Mouse (Mus musculus): ENCODE results near the gene Qk.

DNA sequence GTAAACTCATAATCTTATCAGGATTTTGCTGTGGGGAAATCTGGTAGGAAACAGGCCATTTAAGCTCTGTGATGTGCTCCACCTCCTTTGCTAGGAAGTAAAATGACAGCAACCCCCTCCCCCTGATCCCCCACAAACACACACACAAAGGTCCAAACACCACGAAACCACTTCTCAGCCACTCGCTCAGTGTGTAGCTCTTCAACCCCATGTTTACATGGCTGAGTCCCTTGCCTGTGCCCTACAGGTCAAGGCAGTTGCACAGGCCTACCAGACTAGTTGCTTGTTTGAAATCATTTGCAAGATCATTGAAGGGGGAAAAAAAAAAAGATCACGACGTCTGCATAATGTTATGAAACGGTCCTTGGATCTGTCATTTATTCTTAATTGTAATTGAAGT, 9.8 kb upstream of the Qk start:
- TF ChIP-seq ZNF384 (IDR thresholded peaks at IDR 0.05; ENCODE audit: low read depth, low read length) (no peak), ZC3H11A (IDR thresholded peaks at IDR 0.05; ENCODE audit: borderline replicate concordance, low read depth, low read length) (no peak)

Measured in ES-E14 (cell line).